Mouse (Mus musculus): ENCODE measurements around the gene Pdcd4. TPM values are rescaled to one million over a fixed set of nuclear protein-coding genes. Genes with fewer than 3 reads are reported as not detected.
"Not testable (repeated sequence)": the region's sequence is repeated elsewhere in the genome, so short reads cannot be mapped to it uniquely, and the experiment has no call there.

Pdcd4 gene
- polyA plus RNA-seq, 1 experiment from 2014 or later, result 204 TPM

GRCm38 (mm10) chr19:53945171-53946042 is 53.4 kb downstream of the Pdcd4 start:
- peak; percentile 71 for DNase-seq (ENCODE audit: low spot score)
- Histone ChIP-seq H3K9me3 (ENCODE audit: control insufficient read depth, low read length) (no peaks in the 10 kb centered on the region), H3K27ac (replicated peaks) (peak overlapping the region; percentile 98), H3K27me3 (ENCODE audit: control insufficient read depth, insufficient read depth, low read length) (no peaks in the 10 kb centered on the region), H3K4me2 (replicated peaks; ENCODE audit: low read depth) (peak overlapping the region; percentile 75), H3K9ac (ENCODE audit: low read length) (peak overlapping the region; percentile 96), H3K4me3 (ENCODE audit: low read depth, low read length) (peak overlapping the region; percentile 91), H3K4me1 (replicated peaks; ENCODE audit: control insufficient read depth, insufficient read depth) (peaks cover 2% of the 10 kb centered on the region; the same call in 1 of the 2 replicates), H3K36me3 (ENCODE audit: control insufficient read depth, insufficient read depth, low read length) (no peaks in the 10 kb centered on the region)
- ATAC-seq (ENCODE audit: low FRiP score, low TSS enrichment), result no peak
- no peak for TF ChIP-seq EP300 (optimal IDR thresholded peaks at IDR 0.05)
- TF ChIP-seq CTCF (IDR thresholded peaks at IDR 0.05; ENCODE audit: low read depth), result no peak
- under 1% methylated on average over 53 of the region's 69 CpGs for WGBS

GRCm38 (mm10) chr19:53957513-53957912 is 65.5 kb downstream of the Pdcd4 start:
- Histone ChIP-seq H3K9me3 (ENCODE audit: control insufficient read depth, low read length) (no peaks in the 10 kb centered on the region), H3K9ac (ENCODE audit: low read length) (no peak overlapping the region), H3K4me3 (ENCODE audit: low read depth, low read length) (no peak overlapping the region), H3K27ac (replicated peaks) (no peak overlapping the region), H3K4me1 (replicated peaks; ENCODE audit: control insufficient read depth, insufficient read depth) (no peaks in the 10 kb centered on the region), H3K36me3 (ENCODE audit: control insufficient read depth, insufficient read depth, low read length) (no peaks in the 10 kb centered on the region), H3K27me3 (ENCODE audit: control insufficient read depth, insufficient read depth, low read length) (no peaks in the 10 kb centered on the region), H3K4me2 (replicated peaks; ENCODE audit: low read depth) (no peak overlapping the region)
- WGBS, result 79% methylated on average over 2 of the region's 2 CpGs
- TF ChIP-seq EP300 (optimal IDR thresholded peaks at IDR 0.05), result no peak
- no peak for TF ChIP-seq CTCF (IDR thresholded peaks at IDR 0.05; ENCODE audit: low read depth)
- ATAC-seq (ENCODE audit: low FRiP score, low TSS enrichment) (peak; percentile 66; the same call in 1 of the 2 replicates), DNase-seq (ENCODE audit: low spot score) (no peak)

- no peak for TF ChIP-seq EP300 (optimal IDR thresholded peaks at IDR 0.05)
- no peak for TF ChIP-seq CTCF (IDR thresholded peaks at IDR 0.05; ENCODE audit: low read depth)
- H3K9ac ChIP-seq (ENCODE audit: low read length), result no peak overlapping the region
- no peaks in the 10 kb centered on the region for H3K9me3 ChIP-seq (ENCODE audit: control insufficient read depth, low read length)
- DNase-seq (ENCODE audit: low spot score) (no peak), ATAC-seq (ENCODE audit: low FRiP score, low TSS enrichment) (no peak)
- WGBS, result 81% methylated on average over 4 of the region's 4 CpGs
- H3K4me3 ChIP-seq (ENCODE audit: low read depth, low read length), result no peak overlapping the region
- no peaks in the 10 kb centered on the region for H3K4me1 ChIP-seq (replicated peaks; ENCODE audit: control insufficient read depth, insufficient read depth)
- no peak overlapping the region for H3K4me2 ChIP-seq (replicated peaks; ENCODE audit: low read depth)
- no peaks in the 10 kb centered on the region for H3K36me3 ChIP-seq (ENCODE audit: control insufficient read depth, insufficient read depth, low read length)
- no peak overlapping the region for H3K27ac ChIP-seq (replicated peaks)
- H3K27me3 ChIP-seq (ENCODE audit: control insufficient read depth, insufficient read depth, low read length), result no peaks in the 10 kb centered on the region
Observed at GRCm38 (mm10) chr19:53962511-53962910, 70.5 kb downstream of the Pdcd4 start.

GRCm38 (mm10) chr19:53964347-53964746 is 72.3 kb downstream of the Pdcd4 start:
- not testable (repeated sequence) for H3K4me3 ChIP-seq (ENCODE audit: low read depth, low read length); H3K9ac ChIP-seq (ENCODE audit: low read length); DNase-seq (ENCODE audit: low spot score); ATAC-seq (ENCODE audit: low FRiP score, low TSS enrichment); H3K4me1 ChIP-seq (replicated peaks; ENCODE audit: control insufficient read depth, insufficient read depth); H3K27ac ChIP-seq (replicated peaks); H3K27me3 ChIP-seq (ENCODE audit: control insufficient read depth, insufficient read depth, low read length); H3K9me3 ChIP-seq (ENCODE audit: control insufficient read depth, low read length); H3K4me2 ChIP-seq (replicated peaks; ENCODE audit: low read depth); H3K36me3 ChIP-seq (ENCODE audit: control insufficient read depth, insufficient read depth, low read length)
- 89% methylated on average over 3 of the region's 3 CpGs for WGBS

- no peak overlapping the region for H3K4me3 ChIP-seq (ENCODE audit: low read depth, low read length)
Observed at GRCm38 (mm10) chr19:53964910-53965633, 73.0 kb downstream of the Pdcd4 start.

GRCm38 (mm10) chr19:53969226-53969625 is 77.2 kb downstream of the Pdcd4 start:
- H3K36me3 ChIP-seq (ENCODE audit: control insufficient read depth, insufficient read depth, low read length), result no peaks in the 10 kb centered on the region
- H3K9me3 ChIP-seq (ENCODE audit: control insufficient read depth, low read length), result no peaks in the 10 kb centered on the region
- no peak overlapping the region for H3K27ac ChIP-seq (replicated peaks)
- no peaks in the 10 kb centered on the region for H3K27me3 ChIP-seq (ENCODE audit: control insufficient read depth, insufficient read depth, low read length)
- no peak for DNase-seq (ENCODE audit: low spot score)
- WGBS, result 76% methylated on average over 3 of the region's 3 CpGs
- H3K4me1 ChIP-seq (replicated peaks; ENCODE audit: control insufficient read depth, insufficient read depth), result no peaks in the 10 kb centered on the region
- no peak overlapping the region for H3K4me3 ChIP-seq (ENCODE audit: low read depth, low read length)
- no peak overlapping the region for H3K9ac ChIP-seq (ENCODE audit: low read length)
- H3K4me2 ChIP-seq (replicated peaks; ENCODE audit: low read depth), result no peak overlapping the region
- ATAC-seq (ENCODE audit: low FRiP score, low TSS enrichment), result no peak
- TF ChIP-seq EP300 (optimal IDR thresholded peaks at IDR 0.05) (no peak), CTCF (IDR thresholded peaks at IDR 0.05; ENCODE audit: low read depth) (no peak)

More at GRCm38 (mm10) chr19:53964910-53965633, 73.0 kb downstream of the Pdcd4 start:
- Histone ChIP-seq H3K27me3 (ENCODE audit: control insufficient read depth, insufficient read depth, low read length) (no peaks in the 10 kb centered on the region), H3K4me1 (replicated peaks; ENCODE audit: control insufficient read depth, insufficient read depth) (no peaks in the 10 kb centered on the region), H3K9me3 (ENCODE audit: control insufficient read depth, low read length) (no peaks in the 10 kb centered on the region), H3K36me3 (ENCODE audit: control insufficient read depth, insufficient read depth, low read length) (no peaks in the 10 kb centered on the region), H3K9ac (ENCODE audit: low read length) (no peak overlapping the region), H3K4me2 (replicated peaks; ENCODE audit: low read depth) (no peak overlapping the region), H3K27ac (replicated peaks) (no peak overlapping the region)
- TF ChIP-seq CTCF (IDR thresholded peaks at IDR 0.05; ENCODE audit: low read depth), result no peak
- TF ChIP-seq EP300 (optimal IDR thresholded peaks at IDR 0.05), result no peak
- ATAC-seq (ENCODE audit: low FRiP score, low TSS enrichment) (no peak), DNase-seq (ENCODE audit: low spot score) (no peak)
- 81% methylated on average over 10 of the region's 10 CpGs for WGBS
